Mouse (Mus musculus): ENCODE measurements around the gene Ccdc85c.

DNA sequence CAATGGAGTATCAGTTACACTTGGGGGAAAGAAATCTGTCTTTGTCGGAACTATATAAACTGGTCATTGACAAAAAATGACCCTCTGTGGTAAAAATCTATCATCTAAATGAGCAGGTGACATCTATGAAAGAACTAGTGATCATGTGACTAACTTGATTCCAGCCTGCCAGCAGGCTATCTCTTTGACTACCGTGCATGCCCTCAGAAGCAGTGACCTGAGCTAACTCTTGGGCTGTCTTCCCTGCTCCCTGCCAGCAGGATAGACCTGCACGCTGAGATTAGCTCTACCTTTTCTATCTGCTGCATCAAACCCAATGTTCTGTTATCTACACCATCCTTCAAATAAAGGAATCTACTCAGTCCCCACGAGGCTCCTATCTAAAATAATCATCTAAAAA lies 102.6 kb downstream of the Ccdc85c start:
- TF ChIP-seq CTCF (IDR thresholded peaks at IDR 0.05; ENCODE audit: low read depth) (no peak), EP300 (IDR thresholded peaks at IDR 0.05; ENCODE audit: low read depth) (no peak)
